Mouse (Mus musculus) G1E (cell line): ENCODE results near the gene Armh1.

ENCODE experiments used
- CTCF ChIP-seq: IDR thresholded peaks from 2 replicates; pipeline ENCODE4 v1.5.1; 2012; ENCODE audit warnings: low read depth, low read length, inconsistent platforms, mixed read lengths
- TAL1 ChIP-seq: conservative IDR thresholded peaks from 2 replicates; pipeline ENCODE4 v1.6.1; 2012; ENCODE audit warnings: low read depth, low read length, inconsistent platforms, mixed read lengths

DNA sequence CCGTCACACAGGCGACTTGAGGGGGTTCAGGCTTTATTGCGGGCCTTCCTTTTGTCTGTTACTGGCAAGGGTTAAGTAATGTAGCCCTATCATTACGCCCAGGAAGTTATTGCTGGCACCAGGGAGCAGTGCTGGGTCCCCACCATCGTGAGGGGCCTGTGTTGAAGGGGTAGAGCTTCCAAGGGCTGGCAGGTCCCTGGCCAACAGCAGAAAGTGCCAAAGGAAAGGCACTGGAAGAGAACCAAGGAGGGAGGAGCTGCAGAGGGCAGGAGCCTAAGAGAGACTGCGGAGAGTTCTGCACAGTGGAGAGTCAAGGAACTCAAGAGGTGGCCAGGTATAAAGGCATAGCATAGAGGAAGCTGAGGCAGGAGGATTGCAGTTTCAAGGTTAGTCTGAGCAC is 2.7 kb upstream of the Armh1 start:
- TF ChIP-seq CTCF (no peak), TAL1 (no peak)
